Mouse (Mus musculus) neutrophil, adult 59 days (primary cell): Measurements from ENCODE around the gene Sh3bp1. TPM values are rescaled to one million over a fixed set of nuclear protein-coding genes. Genes with fewer than 3 reads are reported as not detected.

Experiments
- total RNA-seq, 2 experiments: library from RNA; stranded (reverse); gene quantifications; 1 replicate in 1 of 2; 2 replicates in 1 of 2; pipeline ENCODE4 v1.2.4; 2023

The Sh3bp1 gene
- 10 to 100 TPM; 78.9 to 85.5 TPM for total RNA-seq

DNA sequence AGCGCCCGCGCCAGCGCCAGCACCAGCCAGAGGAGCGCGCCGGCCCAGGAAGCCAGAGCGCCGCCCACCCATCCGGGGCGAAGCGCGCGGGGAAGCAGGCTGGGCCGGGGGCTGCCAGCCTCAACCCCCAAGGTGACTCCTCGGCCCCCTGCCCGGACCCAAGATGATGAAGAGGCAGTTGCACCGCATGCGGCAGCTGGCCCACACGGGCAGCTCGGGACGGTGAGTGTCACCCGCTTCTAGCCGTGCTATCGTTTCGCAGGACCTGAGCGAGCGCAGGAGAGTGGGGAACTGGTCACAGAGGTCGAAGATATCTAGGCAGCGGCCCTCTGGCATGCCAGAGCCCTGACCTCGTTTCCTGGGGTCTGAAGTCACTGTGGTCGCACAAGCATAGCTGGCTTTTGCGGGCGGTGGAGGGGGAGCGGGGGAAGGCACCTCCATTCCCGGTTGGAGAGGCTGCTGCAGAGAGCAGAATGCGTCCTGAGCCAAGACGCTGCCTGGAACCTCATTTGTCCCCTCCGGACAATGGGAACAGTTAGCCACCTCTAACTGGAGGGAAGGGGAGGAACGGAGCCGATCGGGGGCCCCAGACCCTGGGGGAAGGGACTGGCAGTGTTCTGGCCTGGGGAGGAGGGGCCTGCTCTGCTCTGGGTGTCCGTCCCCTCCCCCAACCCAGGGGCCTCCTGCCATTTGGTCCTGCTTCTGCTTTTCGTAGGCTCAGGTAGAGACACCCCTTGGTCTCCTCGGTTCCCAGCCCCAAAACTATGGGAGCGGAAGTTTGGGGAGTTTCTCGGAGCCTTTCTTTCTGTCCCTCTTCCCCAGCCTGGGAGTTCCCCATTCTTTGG lies at the start of gene Sh3bp1:
Gene Sh3bp1, plus strand, starts transcription at position 29 of the 845 bp plus-strand sequence.

DNA sequence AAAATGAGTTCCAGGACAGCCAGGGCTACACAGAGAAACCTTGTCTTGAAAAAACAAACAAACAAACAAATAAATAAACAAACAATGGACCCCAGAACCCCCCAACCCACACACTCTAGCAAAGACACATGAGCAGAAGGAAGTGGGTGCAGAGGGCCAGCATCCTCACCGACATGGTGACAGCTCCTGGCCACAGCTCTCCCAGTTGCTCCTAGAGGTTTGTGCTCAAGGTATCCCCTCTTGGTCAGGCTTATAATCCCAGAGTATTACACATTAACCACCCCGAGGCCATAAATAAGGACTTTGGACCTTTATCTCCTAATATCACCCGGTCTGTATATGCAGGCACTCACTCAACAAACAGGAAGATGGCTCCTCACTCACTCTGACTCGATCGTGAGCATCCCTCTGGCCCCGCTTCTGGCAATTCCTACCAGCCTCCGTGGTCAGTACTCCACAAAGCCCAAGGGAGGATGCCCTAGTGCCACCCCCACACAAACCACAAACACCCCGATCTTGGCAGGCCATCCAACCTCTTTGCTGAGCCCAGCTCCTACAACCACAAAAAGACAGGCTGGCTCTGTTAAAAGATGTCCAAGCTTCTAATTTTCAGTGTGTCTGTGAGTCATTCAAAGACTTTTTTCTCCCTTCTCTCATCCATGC lies 44.1 kb upstream of the Sh3bp1 start, which contains the start of gene Lgals2:
Gene Lgals2, minus strand, starts transcription at position 227 of the 663 bp plus-strand sequence.

DNA sequence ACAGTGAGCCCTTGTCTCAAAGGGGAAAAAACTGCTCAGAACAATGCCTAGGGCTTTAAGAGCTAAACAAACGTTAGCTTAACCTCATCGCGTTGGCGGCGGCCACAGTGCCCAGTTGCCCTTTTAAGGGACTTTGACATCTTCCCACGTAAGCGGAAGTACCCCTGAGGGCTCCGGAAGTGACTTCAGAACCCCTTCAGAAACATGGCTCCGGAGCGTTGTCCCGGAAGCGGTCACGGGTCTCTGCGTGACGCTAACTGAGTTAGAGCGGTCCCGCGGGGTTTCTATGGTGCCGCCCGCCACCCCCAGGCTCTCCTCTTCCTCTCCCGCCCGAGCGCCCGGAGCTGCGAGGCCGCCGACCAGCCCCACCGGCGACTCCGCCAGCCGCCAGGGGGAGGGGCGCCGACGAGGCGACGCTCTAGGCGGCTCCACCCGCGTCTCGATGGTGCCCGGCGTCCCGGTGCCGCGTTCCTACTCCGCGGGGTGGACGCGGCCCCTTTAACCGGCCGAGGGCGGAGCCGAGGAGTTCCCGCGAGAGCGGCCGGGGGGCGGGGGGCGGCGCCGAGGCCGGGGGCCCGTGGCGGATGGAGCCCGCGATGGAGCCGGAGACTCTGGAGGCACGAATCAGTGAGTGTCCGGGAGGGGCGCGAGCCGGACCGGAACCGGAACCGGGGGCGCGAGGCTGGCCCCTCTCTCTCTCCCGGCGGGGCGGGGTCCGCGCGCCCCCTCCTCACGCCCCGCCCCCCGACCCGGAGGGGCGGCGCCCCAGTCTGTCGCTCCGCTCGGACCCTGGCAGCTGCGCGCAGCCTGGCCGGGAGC lies 22.4 kb upstream of the Sh3bp1 start, which contains the start of gene Gga1:
Gene Gga1, plus strand, starts transcription at position 200 of the 819 bp plus-strand sequence.

DNA sequence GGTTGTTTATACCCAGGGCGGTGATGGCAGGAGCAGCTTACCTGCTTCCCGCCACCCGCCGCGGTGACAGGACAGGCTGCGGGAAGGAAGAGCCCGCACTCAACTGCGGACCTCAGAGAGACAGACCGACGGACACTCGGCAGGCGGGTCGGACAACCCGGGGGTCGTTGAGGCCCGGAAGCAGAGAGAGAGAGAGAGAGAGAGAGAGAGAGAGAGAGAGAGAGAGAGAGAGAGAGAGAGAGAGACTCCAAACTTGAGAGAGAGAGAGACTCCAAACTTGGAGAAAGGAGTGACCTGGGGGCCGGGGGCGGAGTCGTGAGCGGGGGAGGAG lies 194 bp upstream of the Sh3bp1 start, which contains the start of gene Gm49510:
Gene Gm49510, plus strand, starts transcription at position 259 of the 331 bp plus-strand sequence.

DNA sequence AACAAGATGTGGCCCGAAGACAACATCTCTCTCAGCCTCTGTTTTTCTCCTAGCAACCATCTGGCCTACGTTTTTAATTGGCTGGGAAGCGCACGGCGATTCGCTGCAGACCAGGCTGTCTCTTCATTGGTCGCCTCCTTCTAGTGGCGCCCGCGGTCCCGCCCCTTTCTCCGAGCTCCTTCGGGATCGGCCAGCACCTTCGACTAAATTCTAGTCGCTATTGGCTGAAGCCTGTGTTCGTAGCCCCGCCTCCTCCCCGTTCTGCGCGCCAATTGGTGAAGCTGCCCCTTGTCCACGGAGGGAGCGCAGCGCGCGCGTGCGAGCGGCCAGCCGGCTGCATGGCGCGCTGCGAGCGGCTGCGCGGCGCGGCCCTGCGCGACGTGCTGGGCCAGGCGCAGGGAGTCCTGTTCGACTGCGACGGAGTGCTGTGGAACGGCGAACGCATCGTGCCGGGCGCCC lies 14.1 kb downstream of the Sh3bp1 start, which contains the start of gene Pdxp:
Gene Pdxp, plus strand, starts transcription at position 288 of the 459 bp plus-strand sequence.

DNA sequence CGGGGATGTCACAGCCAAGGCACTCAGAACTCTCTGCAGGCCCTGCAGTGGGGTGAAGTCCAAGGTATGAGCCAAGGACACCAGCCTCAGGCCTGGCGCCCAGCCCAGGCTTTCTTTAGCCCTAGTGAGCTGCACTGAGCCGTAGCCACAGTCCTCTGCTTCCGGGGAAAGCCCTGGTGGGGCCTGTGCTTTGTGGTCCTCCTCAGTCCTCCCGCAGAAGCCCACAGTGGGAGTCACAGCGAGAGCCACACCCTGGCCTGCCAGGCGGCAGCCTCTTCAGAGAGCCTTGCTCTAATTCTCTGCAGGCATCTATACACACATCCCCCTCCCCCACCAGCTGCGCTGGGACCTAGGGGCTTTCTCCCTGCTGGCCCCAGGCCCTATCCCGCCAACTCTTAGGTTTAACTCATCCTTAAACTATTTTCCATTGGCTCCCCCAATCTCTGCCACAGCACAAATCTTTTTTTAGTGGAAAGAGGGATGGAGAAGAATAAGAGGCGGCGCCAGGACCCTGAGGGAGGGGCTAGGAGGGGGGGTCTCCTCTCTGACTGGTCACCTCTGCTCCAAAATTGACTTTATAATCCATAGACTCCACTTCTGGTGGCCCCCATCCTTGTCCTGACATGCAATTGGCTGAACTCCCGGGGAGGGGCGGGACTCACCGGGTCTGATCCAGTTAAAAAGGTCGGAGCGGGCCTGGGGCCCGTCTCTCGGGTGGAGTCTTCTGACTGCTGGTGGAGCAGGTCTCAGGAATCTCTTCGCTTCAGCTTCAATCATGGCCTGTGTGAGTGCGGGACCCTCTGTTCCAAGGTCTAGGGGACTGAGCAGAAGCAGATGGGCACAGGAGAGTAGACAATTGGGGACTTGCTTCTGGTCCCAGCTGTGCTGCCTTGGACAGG lies 26.7 kb downstream of the Sh3bp1 start, which contains the start of gene Lgals1:
Gene Lgals1, plus strand, starts transcription at position 705 of the 899 bp plus-strand sequence.

GRCm38 (mm10) chr15:78934784-78935320 lies 35.3 kb downstream of the Sh3bp1 start, which contains the start of gene Nol12:
Nol12 (plus strand) TSS chr15:78934933.

DNA sequence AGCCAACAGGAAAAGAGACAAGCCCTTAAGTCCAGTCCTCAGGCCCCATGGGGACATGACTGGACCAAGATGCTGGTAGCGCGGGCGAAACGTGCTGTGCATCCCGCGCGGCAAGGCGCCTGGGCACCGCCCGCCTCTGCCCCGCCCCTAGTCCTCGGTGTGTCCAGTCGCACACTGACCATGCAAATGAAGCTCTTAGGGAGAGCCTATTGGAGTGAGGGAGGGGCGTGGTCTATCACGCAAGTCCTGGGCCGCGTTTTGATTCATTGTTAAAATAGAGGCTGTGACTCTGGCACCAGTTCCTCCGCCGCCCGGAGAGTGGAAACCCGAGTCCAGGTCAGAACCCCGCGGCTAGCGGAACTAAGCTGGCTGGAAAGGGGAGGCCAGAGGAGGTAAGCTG lies 48.1 kb downstream of the Sh3bp1 start, which contains the start of gene Triobp:
Gene Triobp, plus strand, starts transcription at position 68 of the 400 bp plus-strand sequence.

Other genes with a start within 250 kb of the Sh3bp1 start
- gene Elfn2, start 181.0 kb upstream of the Sh3bp1 start, total RNA-seq, result under 1 TPM; 0.09 to 0.40 TPM
- gene Mfng, start 126.3 kb upstream of the Sh3bp1 start, total RNA-seq, result 10 to 100 TPM; 13.8 to 19.1 TPM
- 10 to 100 TPM; 32.0 to 40.8 TPM for gene Card10, start 96.7 kb upstream of the Sh3bp1 start, total RNA-seq
- under 1 TPM in 1 of 2 experiments, not detected in 1; 0.20 TPM for gene Cdc42ep1, start 57.1 kb upstream of the Sh3bp1 start, total RNA-seq
- gene Lgals2, start 44.2 kb upstream of the Sh3bp1 start, total RNA-seq, result not detected
- gene Gga1, start 22.6 kb upstream of the Sh3bp1 start, total RNA-seq, result 10 to 100 TPM; 72.9 to 82.0 TPM
- not detected for gene Gm49510, start 101 bp upstream of the Sh3bp1 start, total RNA-seq
- gene Pdxp, start 14.2 kb downstream of the Sh3bp1 start, total RNA-seq, result 1 to 10 TPM; 1.8 TPM
- gene Lgals1, start 27.0 kb downstream of the Sh3bp1 start, total RNA-seq, result 100 to 1,000 TPM; 190 to 293 TPM
- 10 to 100 TPM; 16.7 to 22.5 TPM for gene Nol12, start 35.2 kb downstream of the Sh3bp1 start, total RNA-seq
- gene Triobp, start 48.0 kb downstream of the Sh3bp1 start, total RNA-seq, result 100 to 1,000 TPM; 163 to 195 TPM
- gene H1f0, start 128.7 kb downstream of the Sh3bp1 start, total RNA-seq, result 10 to 100 TPM; 20.2 to 25.9 TPM
- gene Galr3, start 142.1 kb downstream of the Sh3bp1 start, total RNA-seq, result not detected
- gene Ankrd54, start 163.1 kb downstream of the Sh3bp1 start, total RNA-seq, result 10 to 100 TPM; 17.2 to 18.7 TPM
- gene Eif3l, start 175.4 kb downstream of the Sh3bp1 start, total RNA-seq, result 10 to 100 TPM; 60.8 to 68.5 TPM
- 10 to 100 TPM; 13.8 to 14.1 TPM for gene Micall1, start 209.1 kb downstream of the Sh3bp1 start, total RNA-seq
- gene Polr2f, start 241.2 kb downstream of the Sh3bp1 start, total RNA-seq, result 10 to 100 TPM; 23.0 to 24.9 TPM
- gene 1700088E04Rik, start 241.5 kb downstream of the Sh3bp1 start, total RNA-seq, result not detected